Mouse (Mus musculus) limb, embryonic 14.5 days (tissue): ENCODE results near the gene Cacna1e. TPM values are rescaled to one million over a fixed set of nuclear protein-coding genes. Genes with fewer than 3 reads are reported as not detected.

Experiments used
- ATAC-seq: fragments of 200-750 bp; cut with Nextera tagmentation; 2 replicates; pipeline ENCODE4 v1.8.0; 2017; ENCODE audit warnings: low read depth, moderate number of reproducible peaks, moderate TSS enrichment; ENCODE audit not compliant: low FRiP score
- DNase-seq: peaks from one replicate; pipeline ENCODE4 v3.0.0-alpha.2; 2015; ENCODE audit warnings: low spot score
- H3K27ac ChIP-seq: fragments of 300-500 bp; sonication (generic); replicated peaks from 2 replicates; pipeline ENCODE4 v1.5.1; 2014; ENCODE audit warnings: low read depth, mild to moderate bottlenecking, low read length, moderate library complexity, mixed read lengths
- H3K27me3 ChIP-seq: fragments of 300-500 bp; sonication (generic); 2 replicates; pipeline ENCODE4 v1.6.1; 2014; ENCODE audit warnings: low read length, mixed read lengths; ENCODE audit not compliant: control insufficient read depth, insufficient read depth
- H3K36me3 ChIP-seq: fragments of 300-500 bp; sonication (generic); 2 replicates; pipeline ENCODE4 v1.6.1; 2014; ENCODE audit warnings: mild to moderate bottlenecking, low read length, moderate library complexity, mixed read lengths; ENCODE audit not compliant: control insufficient read depth, insufficient read depth
- H3K4me1 ChIP-seq: fragments of 300-500 bp; sonication (generic); 2 replicates; pipeline ENCODE4 v1.6.1; 2014; ENCODE audit warnings: antibody characterized with exemption, low read length, mixed read lengths; ENCODE audit not compliant: control insufficient read depth, insufficient read depth
- H3K4me2 ChIP-seq: fragments of 300-500 bp; sonication (generic); replicated peaks from 2 replicates; pipeline ENCODE4 v1.6.1; 2014; ENCODE audit warnings: low read depth, mild to moderate bottlenecking, low read length, moderate library complexity; ENCODE audit not compliant: severe bottlenecking
- H3K4me3 ChIP-seq: fragments of 300-500 bp; sonication (generic); replicated peaks from 2 replicates; pipeline ENCODE4 v1.5.1; 2014; ENCODE audit warnings: low read length
- H3K9ac ChIP-seq: fragments of 300-500 bp; sonication (generic); 2 replicates; pipeline ENCODE4 v1.6.1; 2014; ENCODE audit warnings: mild to moderate bottlenecking, low read depth, low read length, moderate library complexity; ENCODE audit not compliant: severe bottlenecking
- H3K9me3 ChIP-seq: fragments of 300-500 bp; sonication (generic); 2 replicates; pipeline ENCODE4 v1.6.1; 2016; ENCODE audit warnings: low read length; ENCODE audit not compliant: control insufficient read depth
- POLR2A ChIP-seq: fragments of 200-500 bp; IDR thresholded peaks from 2 replicates; pipeline ENCODE4 v1.8.0; 2012; ENCODE audit warnings: inconsistent platforms, mild to moderate bottlenecking, moderate library complexity, borderline replicate concordance; ENCODE audit not compliant: insufficient read depth, insufficient read length; ENCODE audit errors: extremely low read depth
- WGBS: fragments of 180-500 bp; shearing (Covaris S2); extraction: QIAGEN DNeasy Blood & Tissue Kit; methylation state at CpG from one replicate; pipeline ENCODE4 v1.1.7; 2014; 5-methylcytosine and 5-hydroxymethylcytosine counted together
- polyA plus RNA-seq, 2 experiments: library from polyadenylated mRNA; depleted of rRNA in 1 of 2; stranded (reverse) in 1 of 2; unstranded in 1 of 2; fragments of >200 nt; fragmentation: Nextera tagmentation in 1 of 2; extraction: Ambion mirVana in 1 of 2; gene quantifications; 2 replicates each; pipeline versions ENCODE4 v1.2.1 to v1.2.3; 2012 to 2014

Cacna1e gene
- polyA plus RNA-seq, 2 experiments: 0.51 to 1.4 TPM

GRCm38 (mm10) chr1:154608516-154608915 is 275.8 kb downstream of the Cacna1e start:
- Histone ChIP-seq H3K27me3 (no peaks in the 10 kb centered on the region), H3K36me3 (no peaks in the 10 kb centered on the region), H3K4me1 (no peaks in the 10 kb centered on the region), H3K4me3 (no peak overlapping the region), H3K9me3 (no peaks in the 10 kb centered on the region), H3K4me2 (no peak overlapping the region), H3K27ac (no peak overlapping the region), H3K9ac (no peak overlapping the region)
- DNase-seq: no peak
- no peak for TF ChIP-seq POLR2A
- WGBS: 73% methylated on average over 4 of the region's 4 CpGs
- ATAC-seq: no peak

GRCm38 (mm10) chr1:154607406-154607805 is 276.9 kb downstream of the Cacna1e start:
- H3K27ac ChIP-seq: no peak overlapping the region
- no peaks in the 10 kb centered on the region for H3K36me3 ChIP-seq
- no peak overlapping the region for H3K9ac ChIP-seq
- H3K9me3 ChIP-seq: no peaks in the 10 kb centered on the region
- WGBS: 55% methylated on average over 3 of the region's 3 CpGs
- no peaks in the 10 kb centered on the region for H3K27me3 ChIP-seq
- H3K4me1 ChIP-seq: no peaks in the 10 kb centered on the region
- no peak overlapping the region for H3K4me2 ChIP-seq
- no peak for TF ChIP-seq POLR2A
- DNase-seq (no peak), ATAC-seq (no peak)
- no peak overlapping the region for H3K4me3 ChIP-seq

GRCm38 (mm10) chr1:154605601-154606000 is 278.7 kb downstream of the Cacna1e start:
- no peaks in the 10 kb centered on the region for H3K9me3 ChIP-seq
- no peak overlapping the region for H3K4me2 ChIP-seq
- H3K27ac ChIP-seq: no peak overlapping the region
- H3K4me1 ChIP-seq: no peaks in the 10 kb centered on the region
- 77% methylated on average over 2 of the region's 2 CpGs for WGBS
- no peaks in the 10 kb centered on the region for H3K36me3 ChIP-seq
- ATAC-seq: no peak
- no peaks in the 10 kb centered on the region for H3K27me3 ChIP-seq
- no peak for DNase-seq
- TF ChIP-seq POLR2A: no peak
- no peak overlapping the region for H3K9ac ChIP-seq
- H3K4me3 ChIP-seq: no peak overlapping the region

- no peak for TF ChIP-seq POLR2A
- DNase-seq: no peak
Measured at GRCm38 (mm10) chr1:154603781-154604180, 280.5 kb downstream of the Cacna1e start.

GRCm38 (mm10) chr1:154602531-154602930 is 281.8 kb downstream of the Cacna1e start:
- Histone ChIP-seq H3K4me2 (no peak overlapping the region), H3K27me3 (no peaks in the 10 kb centered on the region), H3K4me1 (no peaks in the 10 kb centered on the region), H3K9me3 (no peaks in the 10 kb centered on the region), H3K4me3 (no peak overlapping the region), H3K9ac (no peak overlapping the region), H3K36me3 (no peaks in the 10 kb centered on the region), H3K27ac (no peak overlapping the region)
- TF ChIP-seq POLR2A: no peak
- no peak for DNase-seq
- ATAC-seq: no peak
- WGBS: 85% methylated on average over 1 of the region's 1 CpGs

More at GRCm38 (mm10) chr1:154603781-154604180, 280.5 kb downstream of the Cacna1e start:
- Histone ChIP-seq H3K36me3 (no peaks in the 10 kb centered on the region), H3K4me1 (no peaks in the 10 kb centered on the region), H3K27ac (no peak overlapping the region), H3K9ac (no peak overlapping the region), H3K27me3 (no peaks in the 10 kb centered on the region), H3K9me3 (no peaks in the 10 kb centered on the region), H3K4me3 (no peak overlapping the region), H3K4me2 (no peak overlapping the region)
- ATAC-seq: no peak

- 88% methylated on average over 3 of the region's 3 CpGs for WGBS
- no peak overlapping the region for H3K4me3 ChIP-seq
- no peaks in the 10 kb centered on the region for H3K4me1 ChIP-seq
- H3K27me3 ChIP-seq: no peaks in the 10 kb centered on the region
- no peaks in the 10 kb centered on the region for H3K9me3 ChIP-seq
- ATAC-seq (no peak), DNase-seq (no peak)
- H3K36me3 ChIP-seq: no peaks in the 10 kb centered on the region
- H3K4me2 ChIP-seq: no peak overlapping the region
- no peak overlapping the region for H3K9ac ChIP-seq
- no peak overlapping the region for H3K27ac ChIP-seq
- TF ChIP-seq POLR2A: no peak
Measured at GRCm38 (mm10) chr1:154582516-154582915, 301.8 kb downstream of the Cacna1e start.
